9 mouse cellular contexts compared by ENCODE assay signal in genomic region chr8:84388275-84388674, GRCm38 (mm10). TPM values are rescaled to one million over a fixed set of nuclear protein-coding genes. Genes with fewer than 3 reads are reported as not detected.
DNase-seq lines count a peak whose midpoint lies in the region; ATAC-seq and TF ChIP-seq lines count a peak whose summit lies in the region.
"Had no signal": no experiment of that assay in that cellular context is flagged by ENCODE, and none has a peak within 500 bp of the region (broad histone marks: within the 10 kb centered on the region; RNA-seq: fewer than 3 reads in every experiment).

TSS of gene Cacna1a (plus strand) at chr8:84388440.

- no peaks in the 10 kb centered on the region for H3K36me3 ChIP-seq in hindbrain, embryonic 11.5 days (ENCODE audit: control insufficient read depth, insufficient read depth, low read length)
- H3K36me3 ChIP-seq in hindbrain, embryonic 10.5 days: no peaks in the 10 kb centered on the region
- H3K36me3 ChIP-seq in ES-Bruce4 (ENCODE audit: control insufficient read depth, insufficient read depth, low read length, poor library complexity, severe bottlenecking): no peaks in the 10 kb centered on the region
- no peaks in the 10 kb centered on the region for H3K36me3 ChIP-seq in hindbrain, embryonic 12.5 days

- H3K27ac ChIP-seq in hindbrain, embryonic 11.5 days (ENCODE audit: low read depth, low read length): no peak within 1 kb of the TSS
- no peak within 1 kb of the TSS for H3K27ac ChIP-seq in hindbrain, embryonic 10.5 days
- no peak within 1 kb of the TSS for H3K27ac ChIP-seq in ES-Bruce4 (ENCODE audit: insufficient read depth, low read length)
- no peak within 1 kb of the TSS for H3K27ac ChIP-seq in hindbrain, embryonic 12.5 days

- no peak for DNase-seq in hindbrain, embryonic 11.5 days (ENCODE audit: low spot score)
- DNase-seq in hindbrain, embryonic 10.5 days (ENCODE audit: low spot score): no peak
- no peak for DNase-seq in layer of hippocampus, postnatal 36 days
- DNase-seq in urinary bladder, postnatal 14 days (ENCODE audit: low spot score): no peak
- no peak for DNase-seq in cerebellum, adult 18-20 months
- no peak for DNase-seq in adrenal gland, adult 18-20 months (ENCODE audit: low spot score in 2 of 2)
- DNase-seq: liver, postnatal 0 days had no signal

- H3K4me2 ChIP-seq in hindbrain, embryonic 11.5 days (replicated peaks; ENCODE audit: low read depth, low read length): no peak within 1 kb of the TSS
- H3K4me2 ChIP-seq in hindbrain, embryonic 12.5 days (replicated peaks): no peak within 1 kb of the TSS

- H3K4me3 ChIP-seq in hindbrain, embryonic 11.5 days (ENCODE audit: low read depth, low read length): no peak within 1 kb of the TSS
- no peak within 1 kb of the TSS for H3K4me3 ChIP-seq in hindbrain, embryonic 10.5 days
- H3K4me3 ChIP-seq in ES-Bruce4 (ENCODE audit: low read depth, low read length): no peak within 1 kb of the TSS
- H3K4me3 ChIP-seq in hindbrain, embryonic 12.5 days: no peak within 1 kb of the TSS

- TF ChIP-seq CTCF in ES-Bruce4 (IDR thresholded peaks at IDR 0.05; ENCODE audit: low read depth, low read length): no peak

- no peak for TF ChIP-seq EP300 in ES-Bruce4 (IDR thresholded peaks at IDR 0.05; ENCODE audit: insufficient read depth, low read depth, low read length)

- WGBS in hindbrain, embryonic 11.5 days: 83% methylated on average over 3 of the region's 3 CpGs
- 82% methylated on average over 3 of the region's 3 CpGs for WGBS in hindbrain, embryonic 10.5 days
- WGBS in hindbrain, embryonic 12.5 days: 74% methylated on average over 3 of the region's 3 CpGs

- ATAC-seq in hindbrain, embryonic 11.5 days (ENCODE audit: low FRiP score): no peak
- no peak for ATAC-seq in hindbrain, embryonic 12.5 days (ENCODE audit: low FRiP score)
- ATAC-seq: liver, postnatal 0 days had no signal

- no peaks in the 10 kb centered on the region for H3K4me1 ChIP-seq in hindbrain, embryonic 11.5 days (replicated peaks; ENCODE audit: control insufficient read depth, insufficient read depth, low read length)
- H3K4me1 ChIP-seq in hindbrain, embryonic 10.5 days (replicated peaks): no peaks in the 10 kb centered on the region
- H3K4me1 ChIP-seq in ES-Bruce4 (ENCODE audit: control insufficient read depth, insufficient read depth, low read length): no peaks in the 10 kb centered on the region
- no peaks in the 10 kb centered on the region for H3K4me1 ChIP-seq in hindbrain, embryonic 12.5 days

- H3K27me3 ChIP-seq in hindbrain, embryonic 11.5 days (ENCODE audit: control insufficient read depth, insufficient read depth, low read length): no peaks in the 10 kb centered on the region
- H3K27me3 ChIP-seq in hindbrain, embryonic 10.5 days (ENCODE audit: insufficient read depth, poor library complexity, severe bottlenecking): no peaks in the 10 kb centered on the region
- no peaks in the 10 kb centered on the region for H3K27me3 ChIP-seq in ES-Bruce4 (ENCODE audit: control insufficient read depth, insufficient read depth, low read length, poor library complexity, severe bottlenecking)
- no peaks in the 10 kb centered on the region for H3K27me3 ChIP-seq in hindbrain, embryonic 12.5 days

- H3K9me3 ChIP-seq in hindbrain, embryonic 11.5 days (ENCODE audit: control insufficient read depth, low read length): no peaks in the 10 kb centered on the region
- no peaks in the 10 kb centered on the region for H3K9me3 ChIP-seq in hindbrain, embryonic 10.5 days
- no peaks in the 10 kb centered on the region for H3K9me3 ChIP-seq in ES-Bruce4 (replicated peaks; ENCODE audit: control insufficient read depth, insufficient read depth, low read length, poor library complexity, severe bottlenecking)
- no peaks in the 10 kb centered on the region for H3K9me3 ChIP-seq in hindbrain, embryonic 12.5 days (replicated peaks)

- TF ChIP-seq POLR2A in ES-Bruce4 (IDR thresholded peaks at IDR 0.05; ENCODE audit: insufficient read depth, low read length): no peak

- no peak within 1 kb of the TSS for H3K9ac ChIP-seq in hindbrain, embryonic 11.5 days (ENCODE audit: low read depth, low read length)
- H3K9ac ChIP-seq in ES-Bruce4 (ENCODE audit: low read depth, poor library complexity, severe bottlenecking): no peak within 1 kb of the TSS
- no peak within 1 kb of the TSS for H3K9ac ChIP-seq in hindbrain, embryonic 12.5 days
- H3K9ac ChIP-seq: liver, postnatal 0 days had no signal

RNA-seq across cellular contexts. Expression of gene Cacna1a, which starts in this region (rescaled TPM):
- polyA plus RNA-seq in hindbrain, embryonic 11.5 days (2014; fragmentation: Nextera tagmentation; extraction: Ambion mirVana): 5.2 and 10.4 TPM in 2 replicates
- 7.3 TPM in 2 replicates for polyA plus RNA-seq in hindbrain, embryonic 10.5 days (2016; fragmentation: Nextera tagmentation; extraction: Ambion mirVana)
- 24.0 and 38.3 TPM in 2 replicates for polyA plus RNA-seq in ES-Bruce4 (2011; ENCODE audit: insufficient read depth, insufficient read length, low read depth, missing spikeins)
- 13.3 and 16.1 TPM in 2 replicates for polyA plus RNA-seq in hindbrain, embryonic 12.5 days (2016; fragmentation: Nextera tagmentation; extraction: Ambion mirVana)
- 100 to 1,000 TPM; 191 to 224 TPM for total RNA-seq in layer of hippocampus, postnatal 36 days (2021)
- 1 to 10 TPM; 3.9 to 9.6 TPM for total RNA-seq in adrenal gland, adult 18-20 months (2021)

Comparison
In these comparisons a context has a peak if more than half of its experiments do, and no peak if none do; other contexts are left out.
1. RNA of gene Cacna1a (total RNA-seq): 191 to 224 TPM in layer of hippocampus, postnatal 36 days; 3.9 to 9.6 TPM in adrenal gland, adult 18-20 months; every median in the first group is over 10 times any median in the second.